19 mouse cellular contexts compared by ENCODE assay signal in the genomic region with DNA sequence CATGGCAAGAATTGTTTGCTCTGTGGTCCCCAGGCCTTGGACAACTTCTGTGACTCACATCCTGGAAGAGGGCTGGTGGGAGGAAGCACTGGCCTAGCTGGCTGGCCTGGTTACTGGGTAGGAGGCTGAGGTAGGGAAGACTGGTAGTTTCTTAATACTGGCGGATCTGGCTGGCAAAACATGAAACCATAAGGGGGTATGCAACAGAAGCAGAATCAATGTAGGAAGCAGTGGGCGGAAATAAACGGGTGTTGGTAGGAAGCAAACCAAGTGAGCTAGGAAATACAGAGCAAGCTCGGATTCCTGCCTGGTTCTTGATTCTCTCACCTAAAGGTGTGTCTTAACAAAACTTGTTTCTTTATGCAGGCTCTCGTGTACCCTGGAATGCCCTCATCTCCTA. TPM values are rescaled to one million over a fixed set of nuclear protein-coding genes. Genes with fewer than 3 reads are reported as not detected.
DNase-seq lines count a peak whose midpoint lies in the region; ATAC-seq and TF ChIP-seq lines count a peak whose summit lies in the region.
"Had no signal": no experiment of that assay in that cellular context is flagged by ENCODE, and none has a peak within 500 bp of the region (broad histone marks: within the 10 kb centered on the region; RNA-seq: fewer than 3 reads in every experiment).

No protein-coding gene starts in this region.

- 71% methylated on average over 5 of the region's 5 CpGs for WGBS in forebrain, embryonic 16.5 days
- 79% methylated on average over 5 of the region's 5 CpGs for WGBS in lung, postnatal 0 days

- peak; percentile 25; the same call in 1 of the 2 replicates for ATAC-seq in frontal cortex, adult (ENCODE audit: low TSS enrichment)
- ATAC-seq in forebrain, embryonic 16.5 days = 0 out of 2 replicates have a peak, but pooled peaks have one; percentile 1
- ATAC-seq in lung, postnatal 0 days = no peak

- TF ChIP-seq CTCF in left cerebral cortex, adult 2 months (IDR thresholded peaks at IDR 0.05) = no peak
- no peak for TF ChIP-seq CTCF in lung, postnatal 0 days (IDR thresholded peaks at IDR 0.05)

- TF ChIP-seq EP300 in lung, postnatal 0 days (IDR thresholded peaks at IDR 0.05) = no peak

- no peak for DNase-seq in frontal cortex, postnatal 14 days (ENCODE audit: low spot score in 2 of 2)
- DNase-seq in left cerebral cortex, adult 2 months (ENCODE audit: extremely low spot score in 1 of 2, low spot score in 2 of 2) = no peak
- DNase-seq in left cerebral cortex, postnatal 10 days (ENCODE audit: extremely low spot score in 1 of 2, low spot score in 2 of 2) = no peak
- peak; percentile 89 for DNase-seq in 416B (ENCODE audit: low read depth)
- DNase-seq in retina, embryonic 14.5 days (ENCODE audit: low spot score) = no peak
- no peak for DNase-seq in lung, postnatal 0 days (ENCODE audit: low spot score)
- DNase-seq: adrenal gland, postnatal 10 days; cerebellum, postnatal 36 days; gastrocnemius, adult 2 months; gastrocnemius, postnatal 25 days had no signal

- H3K9ac ChIP-seq in forebrain, embryonic 16.5 days (replicated peaks; ENCODE audit: low read depth, low read length) = no peak overlapping the region
- H3K9ac ChIP-seq in lung, postnatal 0 days (replicated peaks; ENCODE audit: low read depth) = no peak overlapping the region
- H3K9ac ChIP-seq: embryonic facial prominence, embryonic 13.5 days; heart, embryonic 12.5 days; hindbrain, embryonic 14.5 days had no signal

- no peaks in the 10 kb centered on the region for H3K27me3 ChIP-seq in forebrain, embryonic 16.5 days (replicated peaks; ENCODE audit: control insufficient read depth, insufficient read depth, low read length)
- H3K27me3 ChIP-seq in lung, postnatal 0 days (replicated peaks; ENCODE audit: insufficient read depth, low read length) = no peaks in the 10 kb centered on the region

- peak overlapping the region; percentile 34 for H3K27ac ChIP-seq in left cerebral cortex, adult 2 months
- H3K27ac ChIP-seq in forebrain, embryonic 16.5 days (ENCODE audit: low read length) = peak overlapping the region; percentile 89
- H3K27ac ChIP-seq in lung, postnatal 0 days (ENCODE audit: low read length) = no peak overlapping the region
- H3K27ac ChIP-seq: embryonic facial prominence, embryonic 13.5 days; gastrocnemius, adult 2 months; hindbrain, embryonic 14.5 days had no signal

- H3K4me3 ChIP-seq in left cerebral cortex, adult 2 months = no peak overlapping the region
- H3K4me3 ChIP-seq in forebrain, embryonic 16.5 days (replicated peaks; ENCODE audit: low read length) = no peak overlapping the region
- no peak overlapping the region for H3K4me3 ChIP-seq in lung, postnatal 0 days (ENCODE audit: low read depth, low read length)
- H3K4me3 ChIP-seq: embryonic facial prominence, embryonic 13.5 days; gastrocnemius, adult 2 months; heart, embryonic 12.5 days; hindbrain, embryonic 10.5 days had no signal

- peaks cover 4% of the 10 kb centered on the region for H3K36me3 ChIP-seq in forebrain, embryonic 16.5 days (ENCODE audit: control insufficient read depth, insufficient read depth)
- H3K36me3 ChIP-seq in lung, postnatal 0 days (ENCODE audit: insufficient read depth, low read length) = no peaks in the 10 kb centered on the region
- H3K36me3 ChIP-seq: embryonic facial prominence, embryonic 13.5 days; heart, embryonic 12.5 days had no signal

- peaks cover 21% of the 10 kb centered on the region for H3K4me1 ChIP-seq in forebrain, embryonic 16.5 days (replicated peaks; ENCODE audit: control insufficient read depth, insufficient read depth, low read length)
- H3K4me1 ChIP-seq in lung, postnatal 0 days (ENCODE audit: insufficient read depth, low read depth, low read length) = no peaks in the 10 kb centered on the region
- H3K4me1 ChIP-seq: embryonic facial prominence, embryonic 13.5 days had no signal

- intact Hi-C loops in left cerebral cortex, adult 2 months (cut with DNase I) = no loop called here
- intact Hi-C loops in left cerebral cortex, postnatal 10 days (cut with DNase I) = loop anchor here (10.0 kb wide), 1 partner anchor 217 kb away; no protein-coding TSS in a partner anchor

- no peak overlapping the region for H3K4me2 ChIP-seq in forebrain, embryonic 16.5 days (ENCODE audit: low read length)
- no peak overlapping the region for H3K4me2 ChIP-seq in lung, postnatal 0 days (replicated peaks; ENCODE audit: low read depth, low read length)
- H3K4me2 ChIP-seq: embryonic facial prominence, embryonic 13.5 days; heart, embryonic 12.5 days; hindbrain, embryonic 14.5 days had no signal

- no peaks in the 10 kb centered on the region for H3K9me3 ChIP-seq in forebrain, embryonic 16.5 days (ENCODE audit: control insufficient read depth, low read length)
- no peaks in the 10 kb centered on the region for H3K9me3 ChIP-seq in lung, postnatal 0 days (ENCODE audit: low read length)
- H3K9me3 ChIP-seq: embryonic facial prominence, embryonic 13.5 days; heart, embryonic 12.5 days; hindbrain, embryonic 10.5 days had no signal

RNA-seq across cellular contexts. Expression of a gene that starts 49.1 kb away (rescaled TPM):
- total RNA-seq in left cerebral cortex, adult 2 months (2021) = 10 to 100 TPM; 69.6 to 78.8 TPM
- total RNA-seq in left cerebral cortex, postnatal 10 days (2021) = 10 to 100 TPM; 52.2 to 57.0 TPM
- polyA plus RNA-seq in forebrain, embryonic 16.5 days (2015; fragmentation: Nextera tagmentation; extraction: Ambion mirVana) = 134 and 147 TPM in 2 replicates
- 0.02 and 0.04 TPM in 2 replicates for polyA plus RNA-seq in lung, postnatal 0 days (2015; fragmentation: Nextera tagmentation; extraction: Ambion mirVana)
- total RNA-seq: granulocyte monocyte progenitor cell, adult 5-6 weeks; MEL had no signal
- polyA plus RNA-seq: C2C12 had no signal
